Mouse (Mus musculus) gastrocnemius, postnatal 14 days (tissue): Measurements from ENCODE around the gene Urb2. TPM values are rescaled to one million over a fixed set of nuclear protein-coding genes. Genes with fewer than 3 reads are reported as not detected.

Source experiments
- DNase-seq: peaks from one replicate; pipeline ENCODE4 v3.0.0; 2021; ENCODE audit warnings: mixed read lengths
- intact Hi-C: fragments of 180-260 bp; cut with DNase I; formaldehyde crosslinking; loops from one replicate; pipeline ENCODE4 v1.15.1; 2025; ENCODE audit warnings: low total_unique reads
- microRNA-seq, 2 experiments: library from miRNA; unstranded; fragments of <30 nt; microRNA quantifications; one replicate each; pipeline ENCODE4 v1.2.0; 2021
- total RNA-seq, 2 experiments: library from RNA; stranded (reverse); gene quantifications; 2 replicates each; pipeline ENCODE4 v1.2.3; 2021

Gene Urb2
- total RNA-seq, 2 experiments from 2014 or later = 6.0 to 8.7 TPM

GRCm38 (mm10) chr8:124070363-124071324, 49.3 kb downstream of the Urb2 start:
- intact Hi-C loops = no loop called here
- no peak for DNase-seq

GRCm38 (mm10) chr8:124075977-124076376, 54.7 kb downstream of the Urb2 start:
- no peak for DNase-seq
- intact Hi-C loops = no loop called here

- intact Hi-C loops = no loop called here
- DNase-seq = no peak
Observed at GRCm38 (mm10) chr8:124076416-124076815, 55.1 kb downstream of the Urb2 start.

- intact Hi-C loops = no loop called here
- DNase-seq = no peak
Observed at GRCm38 (mm10) chr8:124077377-124077776, 56.1 kb downstream of the Urb2 start.

GRCm38 (mm10) chr8:124077998-124078397, 56.7 kb downstream of the Urb2 start:
- intact Hi-C loops = no loop called here
- no peak for DNase-seq

- no peak for DNase-seq
Observed at GRCm38 (mm10) chr8:124078969-124079368, 57.7 kb downstream of the Urb2 start.

GRCm38 (mm10) chr8:124080467-124081326, 59.4 kb downstream of the Urb2 start:
- DNase-seq = no peak
- intact Hi-C loops = no loop called here

More at GRCm38 (mm10) chr8:124078969-124079368, 57.7 kb downstream of the Urb2 start:
- intact Hi-C loops = no loop called here

- DNase-seq = no peak
- intact Hi-C loops = no loop called here
Observed at GRCm38 (mm10) chr8:124082616-124083015, 61.3 kb downstream of the Urb2 start.

GRCm38 (mm10) chr8:124083611-124084010, 62.3 kb downstream of the Urb2 start:
- DNase-seq = no peak
- intact Hi-C loops = no loop called here

GRCm38 (mm10) chr8:124085668-124086067, 64.4 kb downstream of the Urb2 start:
- no peak for DNase-seq
- intact Hi-C loops = no loop called here

- no peak for DNase-seq
- intact Hi-C loops = no loop called here
Observed at GRCm38 (mm10) chr8:124088092-124088613, 66.8 kb downstream of the Urb2 start.

- DNase-seq = no peak
- intact Hi-C loops = no loop called here
Observed at GRCm38 (mm10) chr8:124089016-124089415, 67.7 kb downstream of the Urb2 start.

- intact Hi-C loops = no loop called here
Observed at GRCm38 (mm10) chr8:124090473-124090872, 69.2 kb downstream of the Urb2 start.

More at GRCm38 (mm10) chr8:124090473-124090872, 69.2 kb downstream of the Urb2 start:
- no peak for DNase-seq

Small RNA genes lying within 50 kb of the gene (microRNA-seq; reads per million reads assigned to microRNA genes)
- 0 reads per million in 2 experiments for gene Mir1967

Other genes starting within 250 kb of the Urb2 start
- gene Rab4a, start 215.5 kb upstream of the Urb2 start, total RNA-seq = 10 to 100 TPM; 13.3 to 14.4 TPM
- 1 to 10 TPM; 1.1 to 1.8 TPM for gene Ccsap, start 161.3 kb upstream of the Urb2 start, total RNA-seq
- gene Acta1, start 126.8 kb upstream of the Urb2 start, total RNA-seq = over 10,000 TPM; 58,912 to 62,167 TPM
- 1 to 10 TPM; 9.8 to 9.9 TPM for gene Nup133, start 72.2 kb upstream of the Urb2 start, total RNA-seq
- 10 to 100 TPM; 12.1 to 13.0 TPM for gene Abcb10, start 38.4 kb upstream of the Urb2 start, total RNA-seq
- 10 to 100 TPM; 11.3 to 12.6 TPM for gene Taf5l, start 111 bp upstream of the Urb2 start, total RNA-seq
- gene Galnt2, start 209.9 kb downstream of the Urb2 start, total RNA-seq = 10 to 100 TPM; 30.4 to 32.4 TPM